Mouse (Mus musculus) MEL (cell line): ENCODE data around the gene Serpina3i. TPM values are rescaled to one million over a fixed set of nuclear protein-coding genes. Genes with fewer than 3 reads are reported as not detected.

Experiments used
- DNase-seq: peaks from one replicate; pipeline ENCODE4 v3.0.0; 2011; ENCODE audit warnings: low read depth, low spot score
- H3K27ac ChIP-seq: 2 replicates; pipeline ENCODE4 v1.5.1; 2012; ENCODE audit warnings: low read depth, mild to moderate bottlenecking, control low read depth, low read length, moderate library complexity; ENCODE audit not compliant: control insufficient read depth
- H3K27me3 ChIP-seq, 2 experiments: fragments of 150-350 bp in 1 of 2; sonication (generic) in 1 of 2; 2 replicates each; pipeline ENCODE4 v1.6.1; 2012; ENCODE audit warnings: low read length in 2 of 2, mild to moderate bottlenecking in 2 of 2, improper control_type of control experiment in 1 of 2, moderate library complexity in 1 of 2; ENCODE audit not compliant: insufficient read depth in 2 of 2, control insufficient read depth in 1 of 2
- H3K36me3 ChIP-seq, 2 experiments: 2 replicates each; pipeline ENCODE4 v1.6.1; 2012 to 2014; ENCODE audit warnings: low read length in 2 of 2, improper control_type of control experiment in 1 of 2, inconsistent platforms in 1 of 2, mild to moderate bottlenecking in 1 of 2; ENCODE audit not compliant: insufficient read depth in 2 of 2, control insufficient read depth in 1 of 2
- H3K4me1 ChIP-seq, 2 experiments: fragments of 150-350 bp in 1 of 2; sonication (generic) in 1 of 2; 2 replicates each; pipeline ENCODE4 v1.6.1; 2012; ENCODE audit warnings: low read length in 2 of 2, improper control_type of control experiment in 1 of 2, mild to moderate bottlenecking in 1 of 2; ENCODE audit not compliant: insufficient read depth in 2 of 2, control insufficient read depth in 1 of 2
- H3K4me3 ChIP-seq, 2 experiments: fragments of 150-350 bp in 1 of 2; sonication (generic) in 1 of 2; 2 replicates each; pipeline ENCODE4 v1.5.1; 2012; ENCODE audit warnings: low read depth in 2 of 2, low read length in 2 of 2, mild to moderate bottlenecking in 2 of 2, moderate library complexity in 2 of 2, control low read depth in 1 of 2, improper control_type of control experiment in 1 of 2; ENCODE audit not compliant: control insufficient read depth in 1 of 2, insufficient read depth in 1 of 2
- H3K79me2 ChIP-seq: 2 replicates; pipeline ENCODE4 v1.6.1; 2012; ENCODE audit warnings: mild to moderate bottlenecking, low read length, moderate library complexity; ENCODE audit not compliant: control insufficient read depth, poor library complexity, insufficient read depth
- H3K9ac ChIP-seq: 2 replicates; pipeline ENCODE4 v1.6.1; 2012; ENCODE audit warnings: low read depth, mild to moderate bottlenecking, control low read depth, low read length, moderate library complexity; ENCODE audit not compliant: control insufficient read depth, poor library complexity, severe bottlenecking
- H3K9me3 ChIP-seq: fragments of 150-350 bp; sonication (generic); replicated peaks from 2 replicates; pipeline ENCODE4 v1.6.1; 2012; ENCODE audit warnings: mild to moderate bottlenecking, low read length, improper control_type of control experiment, moderate library complexity; ENCODE audit not compliant: insufficient read depth
- CTCF ChIP-seq, 3 experiments: IDR thresholded peaks in 2 of 3; conservative IDR thresholded peaks in 1 of 3; 2 replicates each; pipeline ENCODE4 v1.5.1; 2011 to 2012; ENCODE audit warnings: low read length in 3 of 3, low read depth in 2 of 3, mild to moderate bottlenecking in 2 of 3, improper control_type of control experiment in 1 of 3, inconsistent platforms in 1 of 3, mixed read lengths in 1 of 3, moderate library complexity in 1 of 3; ENCODE audit not compliant: control insufficient read depth in 1 of 3, insufficient read depth in 1 of 3, poor library complexity in 1 of 3, severe bottlenecking in 1 of 3
- ELF1 ChIP-seq: IDR thresholded peaks from 2 replicates; pipeline ENCODE4 v1.6.1; 2014; ENCODE audit warnings: low read depth, mild to moderate bottlenecking, inconsistent platforms, low read length, improper control_type of control experiment, moderate library complexity
- EP300 ChIP-seq, 2 experiments: IDR thresholded peaks; 2 replicates each; pipeline ENCODE4 v1.6.1; 2011; ENCODE audit warnings: improper control_type of control experiment in 2 of 2, low read length in 2 of 2, low read depth in 1 of 2, mild to moderate bottlenecking in 1 of 2
- GABPA ChIP-seq: IDR thresholded peaks from 2 replicates; pipeline ENCODE4 v1.6.1; 2012; ENCODE audit warnings: low read depth, mild to moderate bottlenecking, inconsistent platforms, low read length, improper control_type of control experiment, moderate library complexity
- HCFC1 ChIP-seq: IDR thresholded peaks from 2 replicates; pipeline ENCODE4 v1.6.1; 2012; ENCODE audit warnings: low read depth, mild to moderate bottlenecking, inconsistent platforms, low read length, improper control_type of control experiment, moderate library complexity
- MAFK ChIP-seq: IDR thresholded peaks from 2 replicates; pipeline ENCODE4 v1.6.1; 2011; ENCODE audit warnings: low read depth, mild to moderate bottlenecking, low read length, improper control_type of control experiment, borderline replicate concordance
- MAZ ChIP-seq: IDR thresholded peaks from 2 replicates; pipeline ENCODE4 v1.6.1; 2012; ENCODE audit warnings: low read depth, mild to moderate bottlenecking, inconsistent platforms, low read length, improper control_type of control experiment
- MEF2A ChIP-seq: IDR thresholded peaks from 2 replicates; pipeline ENCODE4 v1.6.1; 2014; ENCODE audit warnings: low read depth, mild to moderate bottlenecking, inconsistent platforms, low read length, improper control_type of control experiment; ENCODE audit not compliant: poor library complexity, insufficient replicate concordance, severe bottlenecking; ENCODE audit errors: extremely low read depth
- MXI1 ChIP-seq: IDR thresholded peaks from 2 replicates; pipeline ENCODE4 v1.6.1; 2011; ENCODE audit warnings: mild to moderate bottlenecking, low read depth, low read length, improper control_type of control experiment
- MYB ChIP-seq: IDR thresholded peaks from 2 replicates; pipeline ENCODE4 v1.6.1; 2011; ENCODE audit warnings: mild to moderate bottlenecking, low read depth, low read length, improper control_type of control experiment
- MYC ChIP-seq: IDR thresholded peaks from 2 replicates; pipeline ENCODE4 v1.6.1; 2011; ENCODE audit warnings: low read depth, mild to moderate bottlenecking, low read length, improper control_type of control experiment, moderate library complexity
- NELFE ChIP-seq: IDR thresholded peaks from 2 replicates; pipeline ENCODE4 v1.6.1; 2011; ENCODE audit warnings: low read depth, low read length, improper control_type of control experiment
- NRF1 ChIP-seq: IDR thresholded peaks from 2 replicates; pipeline ENCODE4 v1.6.1; 2014; ENCODE audit warnings: low read depth, mild to moderate bottlenecking, inconsistent platforms, low read length, improper control_type of control experiment, moderate library complexity; ENCODE audit not compliant: poor library complexity, insufficient read depth, severe bottlenecking
- POLR2AphosphoS2 ChIP-seq: IDR thresholded peaks from 2 replicates; pipeline ENCODE4 v1.6.1; 2011; ENCODE audit warnings: low read length, improper control_type of control experiment
- POLR2AphosphoS5 ChIP-seq: IDR thresholded peaks from 2 replicates; pipeline ENCODE4 v1.6.1; 2012; ENCODE audit warnings: low read depth, borderline replicate concordance, mild to moderate bottlenecking, inconsistent platforms, low read length, moderate library complexity, mixed read lengths
- RCOR1 ChIP-seq: IDR thresholded peaks from 2 replicates; pipeline ENCODE4 v1.6.1; 2012; ENCODE audit warnings: low read depth, mild to moderate bottlenecking, inconsistent platforms, low read length, improper control_type of control experiment
- SIN3A ChIP-seq: IDR thresholded peaks from 2 replicates; pipeline ENCODE4 v1.6.1; 2012; ENCODE audit warnings: low read length, improper control_type of control experiment, inconsistent platforms
- TCF12 ChIP-seq: IDR thresholded peaks from 2 replicates; pipeline ENCODE4 v1.6.1; 2014; ENCODE audit warnings: low read depth, mild to moderate bottlenecking, inconsistent platforms, low read length, improper control_type of control experiment, moderate library complexity
- UBTF ChIP-seq: IDR thresholded peaks from 2 replicates; pipeline ENCODE4 v1.6.1; 2012; ENCODE audit warnings: low read depth, mild to moderate bottlenecking, inconsistent platforms, low read length, improper control_type of control experiment, moderate library complexity, borderline replicate concordance; ENCODE audit not compliant: insufficient read depth
- USF2 ChIP-seq, 2 experiments: IDR thresholded peaks; 2 replicates each; pipeline ENCODE4 v1.6.1; 2011 to 2012; ENCODE audit warnings: improper control_type of control experiment in 2 of 2, low read length in 2 of 2, borderline replicate concordance in 1 of 2, inconsistent platforms in 1 of 2, low read depth in 1 of 2, mild to moderate bottlenecking in 1 of 2; ENCODE audit not compliant: insufficient read depth in 1 of 2
- ZKSCAN1 ChIP-seq: IDR thresholded peaks from 2 replicates; pipeline ENCODE4 v1.6.1; 2012; ENCODE audit warnings: low read depth, mild to moderate bottlenecking, inconsistent platforms, low read length, improper control_type of control experiment, moderate library complexity
- ZNF384 ChIP-seq: IDR thresholded peaks from 2 replicates; pipeline ENCODE4 v1.6.1; 2012; ENCODE audit warnings: low read depth, mild to moderate bottlenecking, inconsistent platforms, low read length, improper control_type of control experiment
- polyA plus RNA-seq, 2 experiments: library from polyadenylated mRNA; stranded (reverse) in 1 of 2; unstranded in 1 of 2; fragments of >175 nt in 1 of 2; fragments of >200 nt in 1 of 2; gene quantifications; 2 replicates each; pipeline versions ENCODE4 v1.2.1 to v1.2.4; 2012; ENCODE audit warnings: low replicate concordance in 2 of 2, low read depth in 1 of 2; ENCODE audit not compliant: insufficient read length in 2 of 2, insufficient read depth in 1 of 2, missing spikeins in 1 of 2
- total RNA-seq: library from RNA; depleted of rRNA; stranded (reverse); fragments of 300-350 nt; gene quantifications from 2 replicates; pipeline ENCODE4 v1.2.3, GENCODE M21; 2012

Serpina3i gene
- total and polyA plus RNA-seq, 3 experiments = not detected

DNA sequence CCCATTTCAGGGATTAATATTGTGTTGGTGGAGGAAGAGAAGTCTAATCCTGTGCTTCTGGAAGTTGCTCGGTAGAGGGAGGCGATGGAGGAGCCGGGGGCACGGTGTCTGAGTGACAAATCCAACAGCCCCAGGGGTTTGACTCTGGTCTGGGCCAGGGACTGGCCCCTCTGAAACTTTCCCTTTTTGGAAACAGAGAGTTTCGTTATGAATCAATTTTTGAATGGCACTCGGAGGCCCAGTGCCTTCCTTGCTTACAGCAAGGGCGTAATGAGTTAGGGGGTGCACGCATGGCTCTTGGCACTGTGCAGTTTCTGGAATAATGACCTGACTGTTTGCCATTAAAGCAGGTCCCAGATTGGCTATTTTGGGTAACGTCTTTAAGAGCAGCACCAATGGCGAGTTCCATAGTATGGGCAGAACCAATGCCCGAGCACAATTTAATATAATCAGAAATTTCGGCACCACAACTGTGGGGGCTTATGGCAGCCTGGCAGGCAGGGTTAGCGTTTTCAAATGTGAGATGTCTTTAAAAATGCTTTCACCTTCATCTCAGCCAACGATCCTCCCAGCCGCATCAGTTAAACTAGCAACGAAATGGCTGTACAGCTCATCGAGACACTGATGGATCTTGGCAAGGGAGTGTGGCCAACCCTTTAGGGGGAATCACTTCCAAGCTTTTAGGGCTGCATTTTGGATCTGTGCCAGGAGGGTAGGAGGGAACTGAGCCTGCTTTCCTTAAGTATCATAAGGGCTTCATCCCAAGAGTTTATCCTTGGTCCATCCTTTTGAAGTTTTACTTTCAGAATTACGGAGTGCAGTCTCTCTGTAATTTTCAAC, 15.5 kb downstream of the Serpina3i start:
- Histone ChIP-seq H3K27ac (no peak overlapping the region), H3K79me2 (no peaks in the 10 kb centered on the region), H3K27me3 (no peaks in the 10 kb centered on the region), H3K36me3 (no peaks in the 10 kb centered on the region), H3K9ac (no peak overlapping the region), H3K9me3 (no peaks in the 10 kb centered on the region), H3K4me3 (no peak overlapping the region), H3K4me1 (no peaks in the 10 kb centered on the region)
- no peak for TF ChIP-seq NRF1
- no peak for TF ChIP-seq MEF2A
- TF ChIP-seq MAFK = no peak
- TF ChIP-seq NELFE = no peak
- TF ChIP-seq ZKSCAN1 = no peak
- TF ChIP-seq MAZ = no peak
- no peak for TF ChIP-seq USF2 (IDR thresholded peaks at IDR 0.05; ENCODE audit: borderline replicate concordance in 1 of 2, insufficient read depth in 1 of 2, low read depth in 1 of 2, low read length in 2 of 2)
- no peak for TF ChIP-seq POLR2AphosphoS5
- no peak for TF ChIP-seq POLR2AphosphoS2
- TF ChIP-seq UBTF = no peak
- no peak for TF ChIP-seq MYC
- no peak for TF ChIP-seq MXI1
- no peak for TF ChIP-seq EP300 (IDR thresholded peaks at IDR 0.05; ENCODE audit: low read depth in 1 of 2, low read length in 2 of 2)
- no peak for TF ChIP-seq MYB
- TF ChIP-seq HCFC1 = no peak
- TF ChIP-seq SIN3A = no peak
- DNase-seq = no peak

GRCm38 (mm10) chr12:104279056-104279435, 16.1 kb downstream of the Serpina3i start:
- no peak overlapping the region for H3K27ac ChIP-seq
- H3K9ac ChIP-seq = no peak overlapping the region
- no peaks in the 10 kb centered on the region for H3K9me3 ChIP-seq
- H3K4me1 ChIP-seq = no peaks in the 10 kb centered on the region
- TF ChIP-seq RCOR1 (no peak), ZNF384 (no peak), ELF1 (no peak), UBTF (no peak), CTCF (IDR thresholded peaks at IDR 0.05 in 2 of 3, conservative IDR thresholded peaks at IDR 0.05 in 1 of 3; ENCODE audit: control insufficient read depth in 1 of 3, insufficient read depth in 1 of 3, low read depth in 2 of 3, low read length in 3 of 3, poor library complexity in 1 of 3, severe bottlenecking in 1 of 3) (no peak), MXI1 (no peak), TCF12 (no peak), GABPA (no peak)
- no peaks in the 10 kb centered on the region for H3K36me3 ChIP-seq
- DNase-seq = no peak
- no peaks in the 10 kb centered on the region for H3K27me3 ChIP-seq
- H3K4me3 ChIP-seq = no peak overlapping the region
- H3K79me2 ChIP-seq = no peaks in the 10 kb centered on the region
